Mouse (Mus musculus): ENCODE results near the gene Cyb5rl. TPM values are rescaled to one million over a fixed set of nuclear protein-coding genes. Genes with fewer than 3 reads are reported as not detected.
A peak's percentile ranks its signal among the peaks of the same experiment; 100 is the strongest.

Gene Cyb5rl
- total RNA-seq (2021): 1 to 10 TPM; 6.3 to 7.6 TPM
- long read RNA-seq, experiment 1, partial matches to known transcripts: 0 of 7 reads
- long read RNA-seq, experiment 1, other reads (novel, unspliced or antisense): 3 of 7 reads
- long read RNA-seq, experiment 2, partial matches to known transcripts: 1 of 7 reads
- long read RNA-seq, experiment 2, other reads (novel, unspliced or antisense): 4 of 7 reads

DNA sequence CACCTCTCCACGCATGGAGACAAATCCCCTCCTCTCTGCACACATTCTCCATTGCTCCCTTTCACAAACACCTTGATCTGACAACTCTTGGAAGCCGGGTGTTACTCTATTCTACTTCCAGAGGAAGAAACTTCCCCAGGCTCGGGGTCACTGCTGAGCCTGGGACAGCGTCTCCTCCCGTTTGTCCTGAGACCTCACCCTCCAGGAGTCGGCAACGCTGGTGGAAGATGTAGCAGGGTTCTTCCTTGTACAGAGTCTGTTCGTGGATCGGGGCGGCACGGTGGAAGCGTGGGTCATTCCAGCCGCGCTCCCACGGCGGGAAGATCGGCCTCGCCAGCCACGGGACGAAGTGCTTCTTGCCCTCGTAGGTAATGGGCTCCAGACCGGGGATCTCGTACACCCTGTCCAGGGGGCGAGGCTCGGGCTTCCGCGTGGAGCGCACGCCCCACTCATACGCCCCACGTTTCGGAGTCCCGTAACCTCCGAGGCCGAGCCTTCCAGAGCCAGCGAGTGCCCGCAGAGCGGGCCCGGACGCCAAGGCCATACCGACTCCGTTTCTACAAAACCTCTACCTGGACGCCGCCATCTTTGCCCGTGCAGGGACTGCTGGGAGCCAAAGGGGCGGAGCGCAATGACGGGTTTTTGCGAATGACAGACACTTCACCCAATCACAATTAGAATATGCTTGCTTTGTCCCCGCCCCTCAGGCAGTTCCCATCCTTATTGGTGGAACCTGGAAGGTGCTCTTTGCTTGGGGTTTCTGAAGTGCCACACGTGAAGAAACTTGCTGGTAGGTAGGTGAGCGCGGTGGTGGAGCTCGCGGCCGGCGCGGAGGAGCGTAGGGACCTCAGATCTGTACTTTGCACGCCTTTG, at the start of gene Cyb5rl, which contains the start of gene Mrpl37:
Cyb5rl (plus strand) TSS at position 737 of the 873 bp plus-strand sequence.
Mrpl37 (minus strand) TSS at position 617 of the 873 bp plus-strand sequence.
- DNase-seq (ENCODE audit: low spot score in 2 of 2): peak; percentile 95 to 96

DNA sequence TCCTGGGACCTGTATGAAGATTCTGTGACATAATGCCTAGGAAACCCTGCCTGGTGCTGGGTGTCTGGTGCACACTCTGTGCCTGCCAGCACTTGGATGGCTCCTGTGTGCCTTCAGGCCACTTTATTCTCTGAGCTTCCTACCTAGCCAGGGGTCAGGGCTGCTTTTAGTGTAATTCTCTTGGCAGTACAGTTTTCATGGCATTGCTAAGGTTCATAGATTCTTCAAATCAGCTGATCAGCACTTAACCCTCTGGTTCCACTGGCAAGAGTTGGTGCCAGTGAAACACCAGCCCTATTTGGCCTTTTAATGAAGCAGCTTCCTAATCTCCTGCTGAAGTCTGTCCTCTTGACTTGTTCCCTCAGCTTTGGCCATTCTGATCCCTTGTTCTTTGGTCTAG, 49.5 kb upstream of the Cyb5rl start:
- DNase-seq (ENCODE audit: low spot score in 2 of 2): no peak

DNA sequence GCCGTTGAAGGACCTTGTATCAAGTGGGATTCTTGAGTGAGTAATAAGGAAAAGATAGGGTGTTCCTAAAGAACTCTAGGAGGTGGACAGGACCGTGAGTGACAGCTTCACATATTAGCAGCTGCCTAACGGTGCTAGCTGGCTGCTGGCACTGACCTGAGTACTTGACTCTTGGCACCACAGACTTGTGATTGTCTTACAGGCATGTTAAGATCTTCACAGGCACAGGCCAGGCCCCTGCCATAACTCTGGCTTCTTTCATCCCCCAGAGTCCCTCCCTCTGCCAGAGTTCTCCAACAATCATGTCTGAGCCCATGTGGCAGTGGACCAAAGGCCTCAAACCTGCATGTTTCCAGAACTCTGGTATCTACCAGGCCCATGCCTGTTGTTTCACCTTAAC, 48.3 kb upstream of the Cyb5rl start:
- no peak for DNase-seq (ENCODE audit: low spot score in 2 of 2)

DNA sequence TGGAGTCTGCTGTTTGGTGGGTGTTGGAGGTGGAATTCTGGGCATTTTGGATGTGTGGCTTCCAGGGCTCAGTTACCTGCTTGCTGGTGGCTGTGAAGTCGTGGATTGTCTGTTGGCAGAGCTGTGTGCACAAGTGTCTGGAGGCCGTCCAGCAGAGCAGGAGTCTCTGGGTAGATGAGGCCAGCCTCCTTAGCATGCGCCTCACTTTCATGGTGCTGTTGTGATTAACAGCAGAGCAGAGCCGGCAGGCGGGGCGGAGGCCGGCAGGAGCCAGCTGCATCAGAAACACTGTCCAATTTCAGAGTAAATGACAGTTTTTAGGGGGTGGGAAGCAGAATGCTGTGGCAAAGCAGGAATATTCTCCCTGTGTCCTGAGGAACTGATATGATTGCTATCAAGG, 47.8 kb upstream of the Cyb5rl start:
- peak; percentile 60 to 67 for DNase-seq (ENCODE audit: low spot score in 2 of 2)

DNA sequence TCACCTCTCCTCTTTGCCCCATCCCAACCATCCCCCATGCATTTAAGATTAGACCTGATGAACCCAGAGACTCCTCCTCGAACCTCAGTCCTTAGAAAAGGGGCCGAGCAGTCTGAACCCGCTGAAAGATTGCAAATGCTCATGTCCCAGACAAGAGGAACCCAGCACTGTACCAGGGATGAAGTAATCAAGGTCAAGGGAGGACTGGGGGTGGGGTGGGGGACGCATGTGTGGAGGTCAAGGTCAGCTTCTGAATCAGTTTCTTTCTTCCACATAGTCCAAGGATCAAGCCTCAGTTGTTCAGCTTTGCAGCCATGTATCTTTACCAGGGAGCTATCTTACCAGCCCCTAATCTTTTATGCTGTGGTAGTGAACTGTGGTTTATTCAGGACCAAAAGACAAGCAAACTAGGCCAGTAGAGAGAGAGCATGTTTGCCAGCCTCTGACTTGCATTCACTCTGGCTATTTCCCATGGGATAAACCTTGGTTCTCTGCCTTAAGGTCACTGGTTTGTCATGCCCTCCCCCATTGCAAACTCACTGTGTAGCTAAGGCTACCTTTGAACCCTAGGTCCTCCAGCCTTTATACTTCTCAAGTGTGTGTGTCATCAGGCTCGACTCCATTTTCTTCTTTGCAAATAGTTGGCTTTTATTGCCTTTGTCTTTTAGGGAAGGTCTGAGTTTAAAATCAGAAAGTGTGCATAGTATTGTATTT, 46.3 kb upstream of the Cyb5rl start:
- no peak for DNase-seq (ENCODE audit: low spot score in 2 of 2)

DNA sequence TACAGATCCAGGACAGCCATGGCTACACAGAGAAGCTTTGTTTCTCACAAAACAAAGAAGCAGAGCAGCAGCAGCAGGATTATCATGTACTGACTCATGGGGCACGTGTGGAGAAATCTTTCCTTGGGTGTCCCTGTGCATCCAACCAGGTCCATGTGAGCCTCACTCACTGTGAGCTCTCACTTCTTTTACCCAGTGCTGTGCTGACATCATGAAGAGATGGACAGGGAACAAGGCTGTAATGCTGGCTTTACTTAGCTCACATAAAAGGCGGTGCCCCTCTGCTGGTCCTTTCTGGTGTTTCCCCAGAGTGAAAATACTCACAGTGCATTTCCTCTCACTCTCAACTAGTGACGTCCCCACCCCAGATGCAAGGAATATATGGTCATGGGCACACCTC, 45.3 kb upstream of the Cyb5rl start:
- DNase-seq (ENCODE audit: low spot score in 2 of 2): no peak

DNA sequence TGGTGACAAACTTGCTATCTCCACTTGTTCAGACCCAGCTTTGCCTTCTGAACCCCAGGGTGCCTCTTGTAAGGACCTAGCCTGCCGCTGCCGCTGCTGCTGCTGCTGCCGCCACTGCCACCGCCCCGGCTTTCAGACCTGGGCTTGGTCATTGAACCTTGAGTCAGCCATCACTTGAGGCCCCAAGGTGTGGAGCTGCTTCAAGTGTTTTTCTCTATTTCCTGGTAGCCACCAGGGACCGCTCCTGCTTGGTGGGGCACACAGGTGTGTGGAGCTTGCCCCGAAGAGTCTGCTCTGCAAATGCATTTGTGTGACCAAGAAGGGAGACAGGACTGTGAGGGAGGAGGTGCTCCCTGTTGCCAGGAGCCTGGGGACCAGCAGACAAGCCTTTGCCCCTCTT, 41.9 kb upstream of the Cyb5rl start:
- DNase-seq (ENCODE audit: low spot score in 2 of 2): no peak

DNA sequence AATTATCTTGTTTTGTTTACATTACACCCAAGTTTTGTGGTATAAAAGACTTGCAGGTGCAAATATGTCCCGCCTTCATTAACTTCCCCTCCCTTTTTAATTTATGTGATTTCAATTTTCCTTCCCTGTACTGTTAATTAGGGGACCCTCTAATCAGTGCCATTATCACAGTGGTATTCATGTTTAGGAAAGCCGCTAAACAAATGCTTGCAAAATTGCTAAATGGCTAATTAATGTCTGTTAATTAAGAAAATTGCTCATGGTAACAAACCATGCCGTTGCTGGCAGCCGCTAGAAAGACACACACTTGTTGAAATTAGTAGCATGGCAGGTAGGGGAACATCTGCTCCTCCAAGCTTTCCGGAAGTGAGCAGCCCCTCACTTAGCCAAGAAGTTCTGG, 41.4 kb upstream of the Cyb5rl start:
- DNase-seq (ENCODE audit: low spot score in 2 of 2): no peak

DNA sequence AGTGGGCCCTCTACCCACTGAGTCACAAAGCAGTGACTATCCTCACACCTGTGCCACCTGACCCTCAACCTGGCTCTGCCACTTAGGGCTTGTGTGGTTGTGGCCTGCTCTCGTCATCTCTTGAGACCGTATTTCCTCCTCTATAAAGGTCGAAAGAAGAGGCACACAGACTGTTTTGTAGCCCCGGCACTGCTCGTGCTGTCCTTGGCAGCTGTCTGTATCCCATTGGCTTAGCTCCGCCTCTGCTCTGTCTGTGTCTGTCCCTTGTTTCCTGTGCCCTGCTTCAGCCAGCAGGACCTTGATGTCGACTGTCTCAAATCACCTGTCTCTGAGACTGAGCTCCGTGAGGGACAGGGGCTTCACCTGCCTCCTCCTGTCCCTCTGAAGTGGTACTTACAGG, 40.3 kb upstream of the Cyb5rl start:
- DNase-seq (ENCODE audit: low spot score in 2 of 2): no peak

DNA sequence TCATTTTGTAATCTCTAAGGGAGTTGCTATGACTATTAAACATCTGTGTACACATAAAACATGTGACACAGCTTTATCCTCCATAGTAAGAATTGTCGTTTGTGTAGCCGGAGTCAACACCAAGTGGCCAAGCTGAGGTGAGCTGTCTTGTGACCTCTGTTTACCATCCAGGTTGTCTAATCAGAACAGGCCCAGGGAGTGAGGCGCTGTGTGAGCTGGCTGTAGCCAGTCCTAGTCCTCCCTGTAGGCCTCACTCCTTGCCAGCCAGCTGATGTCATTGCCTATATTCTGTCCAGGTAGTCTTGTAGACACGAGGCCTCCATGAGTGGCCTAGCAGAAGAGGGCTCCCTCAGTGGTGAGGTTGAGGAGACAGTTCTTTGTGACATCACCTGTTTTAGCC, 31.1 kb upstream of the Cyb5rl start:
- no peak for DNase-seq (ENCODE audit: low spot score in 2 of 2)

DNA sequence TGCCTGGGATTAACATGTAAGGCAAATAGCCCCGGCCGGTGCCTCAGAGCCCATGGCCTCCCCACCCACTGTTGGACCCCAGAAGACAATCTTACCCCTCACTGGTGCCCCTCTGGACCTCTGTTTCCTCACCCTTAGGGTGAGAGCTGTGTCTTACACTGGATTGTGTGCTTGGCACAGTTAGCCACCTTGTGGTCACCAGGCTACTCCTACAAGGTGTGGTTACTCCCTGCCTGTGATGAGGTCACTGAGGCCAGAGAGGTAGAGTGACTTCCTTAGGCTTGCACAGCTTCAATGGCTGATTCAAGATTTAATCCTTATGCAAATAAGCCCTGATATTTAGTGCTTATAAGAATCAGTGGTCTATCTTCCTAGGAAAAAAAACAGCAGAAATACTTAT, 29.8 kb upstream of the Cyb5rl start:
- DNase-seq (ENCODE audit: low spot score in 2 of 2): no peak

DNA sequence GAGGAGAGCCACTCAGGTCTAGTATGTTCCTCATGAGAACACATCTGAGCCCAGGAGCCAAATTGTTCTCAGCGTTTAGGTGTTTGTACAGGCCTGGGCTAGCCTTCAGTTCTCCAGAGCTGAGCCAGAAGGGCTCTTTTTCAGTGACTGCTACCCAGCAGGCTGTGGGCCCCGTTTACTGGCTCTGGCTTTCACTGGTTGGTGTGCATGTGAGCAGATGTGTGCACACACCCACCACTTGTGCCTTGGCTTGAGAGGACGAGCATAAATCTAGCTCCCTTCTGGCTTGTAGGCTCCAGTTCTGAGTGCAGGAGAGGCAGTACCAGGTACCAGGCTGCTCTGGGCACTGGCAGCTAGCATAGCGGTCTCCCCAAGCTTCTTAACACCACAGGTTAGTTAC, 28.5 kb upstream of the Cyb5rl start:
- DNase-seq (ENCODE audit: low spot score in 2 of 2): peak in 1 of 2 experiments; percentile 56

DNA sequence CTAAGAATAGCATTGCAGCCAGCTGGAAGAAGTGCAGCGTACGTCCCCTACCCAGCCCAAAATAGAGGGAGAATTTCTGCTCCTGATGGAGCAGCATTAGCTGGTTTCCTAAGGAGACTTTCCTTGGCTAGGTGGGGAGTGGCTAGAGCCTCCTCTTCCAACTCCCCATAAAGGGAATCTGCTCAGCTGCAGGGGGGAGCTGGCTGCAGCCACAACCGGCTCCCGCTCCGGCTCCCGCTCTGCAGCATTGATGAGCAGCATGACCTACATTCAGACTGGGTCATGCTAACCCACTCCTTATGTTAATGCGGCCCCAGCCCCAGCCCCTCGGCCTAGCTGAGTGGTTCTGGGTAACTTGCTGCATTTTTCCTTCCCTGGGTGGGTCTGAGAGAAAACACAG, 27.5 kb upstream of the Cyb5rl start:
- DNase-seq (ENCODE audit: low spot score in 2 of 2): peak in 1 of 2 experiments; percentile 26

DNA sequence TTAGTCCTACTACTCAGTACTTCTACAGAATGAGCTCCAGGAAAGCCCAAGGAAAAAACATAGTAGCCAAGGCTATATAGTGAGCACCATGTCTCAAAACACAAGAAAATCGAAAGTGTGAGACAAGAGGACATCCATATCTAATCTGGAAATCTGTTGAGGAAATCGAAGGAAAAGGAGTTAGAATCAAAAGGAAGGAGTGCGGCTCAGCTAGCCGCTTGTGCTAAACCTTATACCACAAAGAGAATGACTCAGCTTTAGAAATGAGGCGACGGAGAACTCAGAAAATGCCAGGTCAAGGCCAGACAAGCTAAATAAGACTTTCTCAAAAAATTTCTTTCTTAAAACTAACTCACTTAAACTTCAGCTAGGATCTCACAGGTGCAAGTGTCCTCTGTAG, 24.5 kb upstream of the Cyb5rl start:
- DNase-seq (ENCODE audit: low spot score in 2 of 2): no peak

DNA sequence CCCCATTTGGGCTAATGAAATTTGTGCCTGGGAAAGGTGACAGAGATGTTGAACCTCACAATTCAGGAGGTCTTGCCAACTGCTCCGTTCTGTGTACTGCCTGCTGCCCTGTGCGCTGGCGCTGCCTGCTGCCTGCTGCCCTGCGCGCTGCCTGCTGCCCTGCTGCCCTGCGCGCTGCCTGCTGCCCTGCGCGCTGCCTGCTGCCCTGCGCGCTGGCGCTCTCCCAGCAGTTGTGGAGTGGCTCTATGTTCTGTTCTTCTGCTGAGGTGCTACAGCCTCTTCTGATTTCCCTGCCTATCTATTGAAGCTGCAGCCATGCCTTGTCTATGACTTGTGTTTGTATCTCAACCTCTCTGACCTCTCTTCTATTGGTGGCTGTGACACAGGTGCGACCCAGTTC, 21.6 kb upstream of the Cyb5rl start:
- no peak for DNase-seq (ENCODE audit: low spot score in 2 of 2)

DNA sequence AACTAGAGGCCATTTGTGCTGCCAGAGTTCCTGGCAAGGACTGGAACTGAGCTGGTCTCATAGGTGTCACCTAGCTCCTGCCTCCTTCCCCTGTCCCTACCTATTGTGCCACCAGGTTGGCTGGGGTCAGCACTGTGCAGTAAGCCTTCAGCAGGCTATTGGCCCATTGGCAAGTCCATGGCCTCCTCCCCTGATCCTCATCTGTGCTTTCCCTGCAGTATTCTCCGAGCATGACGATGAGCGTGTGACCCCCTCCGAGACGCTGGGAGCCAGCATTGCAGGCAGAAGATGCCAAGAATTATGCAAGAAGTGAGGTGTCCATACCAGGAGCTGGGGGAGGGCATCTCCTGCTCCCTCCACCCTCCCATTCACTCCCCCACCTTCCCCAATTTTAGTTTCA, 19.0 kb upstream of the Cyb5rl start:
- no peak for DNase-seq (ENCODE audit: low spot score in 2 of 2)

DNA sequence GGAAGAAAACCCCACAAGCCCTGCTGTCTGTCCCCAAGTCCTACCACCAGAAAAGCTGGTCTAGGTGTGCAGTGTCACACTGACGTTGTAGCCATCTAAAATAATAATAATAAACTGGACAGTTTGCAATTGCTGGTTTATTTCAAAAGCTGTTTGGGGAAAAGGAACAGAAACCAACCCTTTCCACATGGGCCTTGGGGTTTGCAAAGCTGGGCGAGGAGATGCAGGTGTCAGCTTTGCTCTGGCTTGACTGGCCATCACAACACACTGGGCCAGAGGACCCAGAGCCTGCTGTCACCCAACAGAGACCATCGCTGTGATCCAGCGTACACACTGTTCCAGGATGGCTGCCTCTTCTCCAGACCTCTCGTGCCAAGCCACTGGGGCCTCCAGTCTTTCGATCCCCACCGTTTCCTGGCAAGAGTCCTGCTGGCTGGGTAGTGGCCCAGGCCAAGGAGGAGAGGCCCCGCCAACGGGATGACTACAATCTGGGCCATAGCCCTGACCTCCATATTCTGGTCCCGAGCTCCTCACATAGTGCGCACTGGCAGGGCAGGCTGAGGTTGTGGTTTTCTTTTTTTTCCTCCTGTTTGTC, 18.1 kb upstream of the Cyb5rl start:
- no peak for DNase-seq (ENCODE audit: low spot score in 2 of 2)

DNA sequence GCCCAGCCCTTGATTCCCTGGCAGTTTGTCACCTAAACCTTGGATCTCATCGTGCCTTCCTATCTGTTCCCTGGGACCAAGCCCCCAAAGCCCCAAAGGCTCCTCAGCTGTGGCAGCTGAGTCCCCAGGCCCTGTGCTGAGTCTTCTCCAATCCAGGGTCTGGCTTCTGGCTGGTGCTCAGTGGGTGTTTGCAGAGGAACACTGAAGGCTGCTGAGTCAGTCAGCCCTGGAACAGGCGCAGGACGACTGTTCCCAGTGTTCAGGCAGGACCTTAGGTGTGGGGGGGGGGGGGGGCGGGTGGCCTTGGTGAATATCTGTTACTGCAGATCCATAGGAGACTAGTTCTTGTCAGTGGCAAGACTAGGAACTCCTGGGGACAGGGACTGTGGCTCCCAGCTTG, 14.9 kb upstream of the Cyb5rl start:
- DNase-seq (ENCODE audit: low spot score in 2 of 2): no peak

DNA sequence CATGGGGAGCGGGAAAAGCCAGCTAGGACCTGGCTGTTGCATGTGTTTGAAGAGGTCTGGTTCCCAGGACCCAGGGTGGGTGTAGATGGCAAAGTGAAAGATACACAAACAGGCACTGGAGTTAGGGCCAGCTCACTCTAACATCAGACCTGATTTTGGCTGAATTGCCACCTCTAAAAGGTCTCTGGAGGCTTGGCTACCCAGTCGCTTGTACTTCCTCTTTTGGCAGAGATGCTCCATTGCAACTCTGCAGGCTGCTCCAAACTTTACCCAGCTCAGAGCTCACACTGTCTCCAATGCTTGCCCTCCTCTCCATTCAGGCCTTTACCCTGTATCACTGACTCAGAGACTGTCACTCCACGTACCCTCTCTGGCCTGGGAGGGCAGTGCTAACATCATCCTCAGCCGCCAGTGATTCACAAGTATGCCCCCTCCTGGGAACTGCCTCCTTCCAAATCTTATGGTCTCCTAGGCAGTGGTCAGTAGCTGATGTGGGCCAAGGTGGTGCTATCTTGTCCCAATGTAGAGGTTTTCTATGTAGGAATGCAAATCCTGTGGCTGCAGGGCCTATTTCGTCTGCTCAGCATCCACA, 13.7 kb upstream of the Cyb5rl start:
- DNase-seq (ENCODE audit: low spot score in 2 of 2): no peak

DNA sequence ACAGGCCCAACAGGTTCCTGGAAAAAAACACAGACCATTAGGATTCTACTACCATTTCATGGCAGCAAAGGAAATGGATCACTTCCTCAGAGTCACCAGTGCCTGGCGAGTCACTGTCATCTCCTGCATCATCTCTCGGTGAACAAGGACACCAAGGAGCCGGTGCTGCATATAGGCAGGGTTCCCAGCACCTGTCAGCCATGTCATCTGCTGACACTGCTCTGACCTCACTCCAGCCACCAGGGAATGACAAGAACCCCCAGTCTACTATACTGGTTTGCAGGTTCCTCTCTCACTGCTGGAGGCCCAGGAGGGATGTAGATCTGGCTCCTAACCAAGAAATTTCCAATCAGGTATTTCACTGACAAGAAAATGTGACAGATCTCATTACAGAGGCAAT, 10.7 kb upstream of the Cyb5rl start:
- DNase-seq (ENCODE audit: low spot score in 2 of 2): no peak

DNA sequence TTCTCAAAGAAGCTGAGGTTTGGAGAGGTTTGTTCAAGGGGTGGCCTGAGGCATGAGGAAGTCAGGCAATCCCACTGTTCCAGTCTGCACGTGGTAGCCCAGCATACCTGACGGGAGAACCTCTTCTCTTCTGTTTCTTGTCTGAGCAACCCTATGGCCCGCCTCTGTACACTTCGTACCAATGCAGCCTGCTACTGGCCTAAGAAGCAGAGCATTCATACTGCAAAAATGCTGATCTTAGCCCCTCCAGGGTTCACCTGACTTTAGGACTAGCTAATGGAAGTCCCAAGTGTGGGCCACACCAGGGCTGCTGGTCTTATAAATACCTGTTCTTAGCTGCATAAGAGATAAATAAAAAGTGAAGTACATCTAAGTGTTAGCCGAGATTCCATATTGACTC, 8.4 kb upstream of the Cyb5rl start:
- no peak for DNase-seq (ENCODE audit: low spot score in 2 of 2)
